Mouse (Mus musculus) adrenal gland, postnatal 4 days (tissue): ENCODE results near the gene Apcs. TPM values are rescaled to one million over a fixed set of nuclear protein-coding genes. Genes with fewer than 3 reads are reported as not detected.

Experiments used
- DNase-seq, 2 experiments: peaks; one replicate each; pipeline ENCODE4 v3.0.0; 2021 to 2022; ENCODE audit warnings: low spot score in 2 of 2, mixed read lengths in 2 of 2
- long read RNA-seq, 2 experiments: library from polyadenylated mRNA; stranded (forward); transcript quantifications; one replicate each; pipeline ENCODE4 v2.0.0; 2021
- total RNA-seq, 2 experiments: library from RNA; stranded (reverse); gene quantifications; 2 replicates each; pipeline ENCODE4 v1.2.3; 2021

The Apcs gene
- 10 to 100 TPM in 1 of 2 experiments, 1 to 10 TPM in 1; 1.8 to 79.2 TPM for total RNA-seq
- long read RNA-seq, experiment 1, transcript Apcs-201 (2 exons, 971 nt), result major isoform, 90 of 93 reads
- long read RNA-seq, experiment 1, partial matches to known transcripts, result 0 of 93 reads
- long read RNA-seq, experiment 1, other reads (novel, unspliced or antisense), result 3 of 93 reads
- long read RNA-seq, experiment 2, result 0 reads

GRCm38 (mm10) chr1:172894777-172895357 is at the start of gene Apcs:
Gene Apcs, minus strand, starts transcription at chr1:172895041.
- DNase-seq, result no peak

DNA sequence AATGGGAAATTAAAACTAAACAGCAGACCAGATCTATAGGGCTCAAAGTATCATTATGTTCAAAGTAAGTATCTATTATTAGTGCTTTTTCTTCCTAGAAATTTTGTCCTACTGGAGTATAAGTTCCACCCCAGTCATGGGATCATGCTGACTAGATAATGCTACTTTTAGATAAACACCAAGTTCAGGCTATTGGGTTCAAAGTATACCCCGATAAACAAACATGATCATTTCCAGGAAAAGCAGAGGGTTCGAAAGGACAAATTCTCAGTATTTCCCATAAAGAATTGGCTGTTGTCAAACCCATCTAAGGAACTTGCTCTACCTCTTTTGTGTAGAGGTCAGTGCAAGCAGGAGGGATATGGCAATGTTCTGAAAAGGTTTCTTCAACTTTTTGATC is 37.4 kb upstream of the Apcs start:
- DNase-seq, result no peak

- no peak for DNase-seq
These were observed 23.6 kb upstream of the Apcs start for GRCm38 (mm10) chr1:172918450-172918849.

DNA sequence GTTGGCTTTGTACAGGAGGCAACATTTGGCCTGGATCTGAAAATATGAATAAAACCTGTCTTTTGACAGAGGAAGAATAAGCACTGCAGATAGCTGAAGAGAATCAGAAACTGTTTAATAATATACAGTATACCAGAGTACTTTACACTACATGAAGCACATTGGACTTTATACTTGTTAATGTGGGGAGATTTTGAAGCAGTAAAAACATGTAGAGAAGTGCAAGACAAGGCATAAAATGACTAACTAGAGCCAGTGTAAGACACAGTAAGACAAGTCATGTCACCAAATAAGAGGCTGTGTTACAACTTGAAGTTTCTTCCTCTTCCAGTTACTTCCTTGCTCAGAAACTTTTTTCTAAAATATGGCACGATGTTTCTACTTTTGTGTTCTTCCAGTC is 22.3 kb upstream of the Apcs start:
- DNase-seq, result no peak

DNA sequence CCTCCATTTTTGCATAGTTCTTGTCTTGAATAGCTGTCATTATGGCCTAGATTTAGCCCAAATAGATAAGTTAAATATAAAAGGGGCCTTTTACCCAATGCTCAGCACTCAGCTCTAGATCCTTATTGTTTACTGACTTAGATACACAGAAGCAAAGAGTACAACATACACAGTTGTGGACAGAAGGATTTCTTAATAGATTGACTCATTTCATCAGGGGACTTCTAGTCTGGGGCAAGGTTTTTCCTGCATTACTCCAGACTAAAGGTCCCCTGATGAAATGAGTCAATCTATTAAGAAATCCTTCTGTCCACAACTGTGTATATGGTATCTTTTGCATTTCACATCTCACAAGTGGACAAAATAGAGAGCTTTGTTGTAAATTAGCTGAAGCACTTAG is 8.5 kb upstream of the Apcs start:
- DNase-seq, result no peak

- DNase-seq, result no peak
These were observed 594 bp upstream of the Apcs start for GRCm38 (mm10) chr1:172895435-172895834.

GRCm38 (mm10) chr1:172876675-172877074 is 18.2 kb downstream of the Apcs start:
- no peak for DNase-seq

DNA sequence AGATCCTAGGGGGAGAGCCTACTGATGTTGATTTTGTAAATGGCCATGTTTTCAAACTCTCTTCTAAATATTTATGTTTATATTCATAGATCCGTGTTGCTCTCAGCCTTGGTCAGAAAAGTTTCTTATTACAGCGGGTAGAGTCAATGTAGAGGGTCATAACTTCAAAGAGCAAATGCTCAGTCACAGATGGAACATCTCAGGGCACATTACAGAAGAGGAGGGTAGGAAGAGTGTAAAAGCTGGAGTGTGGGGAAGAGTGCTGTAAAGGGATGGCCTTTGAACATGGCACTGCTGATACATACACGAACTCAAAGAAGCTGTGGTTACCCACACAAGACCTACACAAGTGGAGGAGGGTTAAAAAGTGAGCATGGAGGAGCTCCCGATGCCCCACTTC is 19.6 kb downstream of the Apcs start:
- no peak for DNase-seq

GRCm38 (mm10) chr1:172848171-172848570 is 46.7 kb downstream of the Apcs start:
- DNase-seq, result no peak

GRCm38 (mm10) chr1:172847044-172847761 is 47.6 kb downstream of the Apcs start:
- no peak for DNase-seq

Other genes with a start within 250 kb of the Apcs start
- gene Crp, start 197.0 kb downstream of the Apcs start, total RNA-seq, result 10 to 100 TPM in 1 of 2 experiments, under 1 TPM in 1; 0.45 to 10.9 TPM
- gene Olfr16, start 55.4 kb upstream of the Apcs start, total RNA-seq, result not detected
- not detected for gene Olfr1408, start 242.3 kb upstream of the Apcs start, total RNA-seq